Mouse (Mus musculus) neural tube, embryonic 14.5 days (tissue): Measurements from ENCODE around the gene Hoxa3. TPM values are rescaled to one million over a fixed set of nuclear protein-coding genes. Genes with fewer than 3 reads are reported as not detected.

Experiments used
- ATAC-seq: fragments of 200-750 bp; cut with Nextera tagmentation; 2 replicates; pipeline ENCODE4 v1.8.0; 2017; ENCODE audit warnings: low read depth, mild to moderate bottlenecking, moderate TSS enrichment, moderate library complexity
- H3K27ac ChIP-seq: fragments of 300-500 bp; sonication (generic); 2 replicates; pipeline ENCODE4 v1.5.1; 2014; ENCODE audit warnings: low read depth, mild to moderate bottlenecking, control low read depth, low read length, moderate library complexity, mixed read lengths
- H3K27me3 ChIP-seq: fragments of 300-500 bp; sonication (generic); 2 replicates; pipeline ENCODE4 v1.6.1; 2014; ENCODE audit warnings: low read length; ENCODE audit not compliant: control insufficient read depth, insufficient read depth
- H3K36me3 ChIP-seq: fragments of 300-500 bp; sonication (generic); 2 replicates; pipeline ENCODE4 v1.6.1; 2014; ENCODE audit warnings: low read length, mixed read lengths; ENCODE audit not compliant: control insufficient read depth, insufficient read depth
- H3K4me1 ChIP-seq: fragments of 300-500 bp; sonication (generic); 2 replicates; pipeline ENCODE4 v1.6.1; 2014; ENCODE audit warnings: low read length; ENCODE audit not compliant: control insufficient read depth, insufficient read depth
- H3K4me2 ChIP-seq: fragments of 300-500 bp; sonication (generic); 2 replicates; pipeline ENCODE4 v1.6.1; 2014; ENCODE audit warnings: mild to moderate bottlenecking, low read depth, low read length, control low read depth
- H3K4me3 ChIP-seq: fragments of 300-500 bp; sonication (generic); 2 replicates; pipeline ENCODE4 v1.5.1; 2014; ENCODE audit warnings: low read depth, low read length, control low read depth, mixed read lengths
- H3K9ac ChIP-seq: fragments of 300-500 bp; sonication (generic); replicated peaks from 2 replicates; pipeline ENCODE4 v1.6.1; 2014; ENCODE audit warnings: low read depth, mild to moderate bottlenecking, control low read depth, low read length, mixed read lengths
- H3K9me3 ChIP-seq: fragments of 300-500 bp; sonication (generic); 2 replicates; pipeline ENCODE4 v1.6.1; 2016; ENCODE audit warnings: low read length; ENCODE audit not compliant: control insufficient read depth
- WGBS: fragments of 180-500 bp; shearing (Covaris S2); extraction: QIAGEN DNeasy Blood & Tissue Kit; methylation state at CpG from one replicate; pipeline ENCODE4 v1.1.7; 2014; 5-methylcytosine and 5-hydroxymethylcytosine counted together
- polyA plus RNA-seq: library from polyadenylated mRNA; unstranded; fragments of >200 nt; fragmentation: Nextera tagmentation; extraction: Ambion mirVana; gene quantifications from 2 replicates; pipeline ENCODE4 v1.2.1, GENCODE M21; 2014

The Hoxa3 gene
- polyA plus RNA-seq, 1 experiment from 2014 or later = 13.4 TPM

- ATAC-seq = no peak
- no peak overlapping the region for H3K27ac ChIP-seq
- peaks cover 30% of the 10 kb centered on the region for H3K4me1 ChIP-seq
- no peaks in the 10 kb centered on the region for H3K27me3 ChIP-seq
- peak overlapping the region; percentile 60 for H3K4me2 ChIP-seq
- peak overlapping the region; percentile 81; the same call in 1 of the 2 replicates for H3K4me3 ChIP-seq
- H3K36me3 ChIP-seq = no peaks in the 10 kb centered on the region
- 5% methylated on average over 20 of the region's 20 CpGs for WGBS
- H3K9me3 ChIP-seq = no peaks in the 10 kb centered on the region
- no peak overlapping the region for H3K9ac ChIP-seq
Measured at GRCm38 (mm10) chr6:52156551-52157200, 56.5 kb downstream of the Hoxa3 start.

GRCm38 (mm10) chr6:52155471-52155870 lies 57.7 kb downstream of the Hoxa3 start:
- no peak for ATAC-seq
- Histone ChIP-seq H3K9me3 (no peaks in the 10 kb centered on the region), H3K4me2 (peak overlapping the region; percentile 60; the same call in 1 of the 2 replicates), H3K4me3 (no peak overlapping the region), H3K27me3 (no peaks in the 10 kb centered on the region), H3K9ac (no peak overlapping the region), H3K4me1 (peaks cover 23% of the 10 kb centered on the region), H3K36me3 (no peaks in the 10 kb centered on the region), H3K27ac (no peak overlapping the region)
- WGBS = 45% methylated on average over 3 of the region's 3 CpGs

- Histone ChIP-seq H3K9ac (no peak overlapping the region), H3K4me3 (no peak overlapping the region), H3K27ac (no peak overlapping the region), H3K27me3 (no peaks in the 10 kb centered on the region), H3K4me1 (peaks cover 9% of the 10 kb centered on the region), H3K36me3 (no peaks in the 10 kb centered on the region), H3K4me2 (no peak overlapping the region), H3K9me3 (no peaks in the 10 kb centered on the region)
- ATAC-seq = no peak
- WGBS = 28% methylated on average over 5 of the region's 5 CpGs
Measured at GRCm38 (mm10) chr6:52154044-52154443, 59.1 kb downstream of the Hoxa3 start.

GRCm38 (mm10) chr6:52153270-52153669 lies 59.9 kb downstream of the Hoxa3 start:
- no peak overlapping the region for H3K9ac ChIP-seq
- 10% methylated on average over 6 of the region's 6 CpGs for WGBS
- no peaks in the 10 kb centered on the region for H3K27me3 ChIP-seq
- no peak overlapping the region for H3K4me3 ChIP-seq
- no peak overlapping the region for H3K27ac ChIP-seq
- H3K4me1 ChIP-seq = peaks cover 5% of the 10 kb centered on the region; the same call in 1 of the 2 replicates
- ATAC-seq = no peak
- H3K36me3 ChIP-seq = no peaks in the 10 kb centered on the region
- H3K9me3 ChIP-seq = no peaks in the 10 kb centered on the region
- H3K4me2 ChIP-seq = no peak overlapping the region

GRCm38 (mm10) chr6:52152226-52153193 lies 60.6 kb downstream of the Hoxa3 start:
- H3K4me1 ChIP-seq = peaks cover 3% of the 10 kb centered on the region; the same call in 1 of the 2 replicates
- no peaks in the 10 kb centered on the region for H3K27me3 ChIP-seq
- ATAC-seq = no peak

GRCm38 (mm10) chr6:52151571-52151970 lies 61.6 kb downstream of the Hoxa3 start:
- no peak overlapping the region for H3K9ac ChIP-seq
- H3K27ac ChIP-seq = no peak overlapping the region
- H3K4me2 ChIP-seq = no peak overlapping the region
- WGBS = 56% methylated on average over 4 of the region's 4 CpGs
- ATAC-seq = no peak
- no peaks in the 10 kb centered on the region for H3K9me3 ChIP-seq
- no peaks in the 10 kb centered on the region for H3K27me3 ChIP-seq
- no peak overlapping the region for H3K4me3 ChIP-seq
- no peaks in the 10 kb centered on the region for H3K36me3 ChIP-seq
- no peaks in the 10 kb centered on the region; the same call in 1 of the 2 replicates for H3K4me1 ChIP-seq

More at GRCm38 (mm10) chr6:52152226-52153193, 60.6 kb downstream of the Hoxa3 start:
- H3K9ac ChIP-seq = no peak overlapping the region
- no peaks in the 10 kb centered on the region for H3K9me3 ChIP-seq
- H3K27ac ChIP-seq = no peak overlapping the region
- WGBS = 18% methylated on average over 16 of the region's 16 CpGs
- H3K36me3 ChIP-seq = no peaks in the 10 kb centered on the region
- no peak overlapping the region for H3K4me3 ChIP-seq
- no peak overlapping the region for H3K4me2 ChIP-seq

- no peak; the same call in 1 of the 2 replicates for ATAC-seq
- Histone ChIP-seq H3K27ac (no peak overlapping the region), H3K4me2 (no peak overlapping the region), H3K4me3 (no peak overlapping the region), H3K36me3 (no peaks in the 10 kb centered on the region), H3K9ac (no peak overlapping the region), H3K4me1 (no peaks in the 10 kb centered on the region; the same call in 1 of the 2 replicates), H3K9me3 (no peaks in the 10 kb centered on the region), H3K27me3 (no peaks in the 10 kb centered on the region)
- WGBS = 8% methylated on average over 16 of the region's 16 CpGs
Measured at GRCm38 (mm10) chr6:52150401-52150966, 62.7 kb downstream of the Hoxa3 start.

GRCm38 (mm10) chr6:52139115-52139514 lies 74.0 kb downstream of the Hoxa3 start:
- Histone ChIP-seq H3K9me3 (no peaks in the 10 kb centered on the region), H3K27ac (no peak overlapping the region), H3K9ac (no peak overlapping the region), H3K4me2 (no peak overlapping the region), H3K36me3 (no peaks in the 10 kb centered on the region), H3K4me1 (peaks cover 8% of the 10 kb centered on the region), H3K27me3 (no peaks in the 10 kb centered on the region), H3K4me3 (no peak overlapping the region)
- WGBS = 41% methylated on average over 5 of the region's 5 CpGs
- ATAC-seq = peak; percentile 44; the same call in 1 of the 2 replicates
